Mouse (Mus musculus) thymus, adult 2 months (tissue): Measurements from ENCODE around the gene B230118H07Rik.

Source experiments
- CTCF ChIP-seq: fragments of 200-500 bp; IDR thresholded peaks from 2 replicates; pipeline ENCODE4 v1.5.1; 2012; ENCODE audit warnings: mild to moderate bottlenecking, control low read depth, low read length, moderate library complexity, borderline replicate concordance; ENCODE audit not compliant: control insufficient read depth, poor library complexity, insufficient read depth; ENCODE audit errors: extremely low read depth
- POLR2A ChIP-seq: fragments of 200-500 bp; IDR thresholded peaks from 2 replicates; pipeline ENCODE4 v1.6.1; 2012; ENCODE audit warnings: mild to moderate bottlenecking, low read length, control low read depth, moderate library complexity; ENCODE audit not compliant: control insufficient read depth, poor library complexity, insufficient read depth; ENCODE audit errors: extremely low read depth

DNA sequence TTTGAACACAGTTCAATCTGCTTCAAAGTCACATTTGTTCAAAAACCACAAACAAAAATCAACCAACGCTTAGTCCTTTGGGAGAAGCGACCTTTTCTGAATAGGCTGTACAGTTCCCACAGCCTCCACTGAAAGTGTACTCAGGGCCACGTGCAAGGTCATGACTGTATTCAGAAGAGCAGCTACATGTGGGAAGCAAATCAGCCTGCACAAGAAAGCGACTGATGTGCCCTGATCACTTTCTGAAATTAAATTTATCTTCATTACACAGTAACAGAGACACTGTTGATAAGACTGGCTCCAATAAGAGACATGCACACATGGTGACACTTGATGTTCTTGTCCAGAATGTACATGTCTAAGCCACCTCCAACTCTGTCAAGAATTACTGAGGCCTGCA is 85.6 kb downstream of the B230118H07Rik start:
- TF ChIP-seq CTCF (no peak), POLR2A (no peak)
